Mouse (Mus musculus) kidney, postnatal 36 days (tissue): ENCODE results near the gene Cdk6.

ENCODE experiments used
- DNase-seq, 2 experiments: peaks; one replicate each; pipeline ENCODE4 v3.0.0; 2021 to 2022; ENCODE audit warnings: mixed read lengths in 2 of 2

Cdk6 gene

GRCm38 (mm10) chr5:3488146-3488774 is 147.0 kb downstream of the Cdk6 start:
- DNase-seq, result no peak

DNA sequence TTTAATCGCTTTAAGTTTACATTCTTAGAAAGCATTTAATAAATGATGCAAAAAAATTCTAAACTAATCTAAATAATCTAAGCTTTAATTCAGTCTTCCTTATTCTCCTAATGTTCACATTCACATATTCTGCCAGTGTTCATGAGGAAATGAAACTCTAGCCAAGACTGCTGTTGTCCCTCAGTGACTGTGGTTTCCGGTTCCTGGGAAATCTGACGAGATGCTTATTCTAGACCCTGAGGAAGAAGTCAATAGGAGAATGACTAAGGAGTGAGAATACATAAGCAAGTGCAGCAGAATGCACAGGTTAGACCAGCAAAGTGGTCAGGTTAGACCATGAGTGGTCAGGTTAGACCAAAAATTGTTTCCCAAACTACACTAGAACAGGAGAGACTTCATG is 149.1 kb downstream of the Cdk6 start:
- no peak for DNase-seq

DNA sequence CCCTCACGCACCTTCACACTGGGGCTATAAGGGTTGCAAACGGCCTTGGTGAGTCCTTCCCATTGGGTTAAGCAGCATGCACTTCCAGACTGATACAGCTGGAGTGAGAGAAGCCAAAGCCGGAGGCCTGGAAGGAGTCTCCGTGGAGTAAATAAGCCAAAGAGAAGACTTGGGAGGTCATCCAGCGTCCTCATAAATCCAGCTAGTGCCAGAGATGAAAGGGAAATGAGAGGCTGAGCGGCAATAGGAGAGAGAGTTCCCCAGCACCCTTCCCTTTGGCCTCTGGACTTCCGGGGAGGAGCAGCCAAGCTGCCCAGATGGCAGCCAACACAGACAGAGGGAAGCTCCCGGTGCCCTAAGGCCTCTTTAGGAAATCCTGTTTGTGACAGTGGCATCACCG is 149.8 kb downstream of the Cdk6 start:
- DNase-seq, result peak; percentile 81 to 83

GRCm38 (mm10) chr5:3491883-3492282 is 150.6 kb downstream of the Cdk6 start:
- DNase-seq, result no peak

DNA sequence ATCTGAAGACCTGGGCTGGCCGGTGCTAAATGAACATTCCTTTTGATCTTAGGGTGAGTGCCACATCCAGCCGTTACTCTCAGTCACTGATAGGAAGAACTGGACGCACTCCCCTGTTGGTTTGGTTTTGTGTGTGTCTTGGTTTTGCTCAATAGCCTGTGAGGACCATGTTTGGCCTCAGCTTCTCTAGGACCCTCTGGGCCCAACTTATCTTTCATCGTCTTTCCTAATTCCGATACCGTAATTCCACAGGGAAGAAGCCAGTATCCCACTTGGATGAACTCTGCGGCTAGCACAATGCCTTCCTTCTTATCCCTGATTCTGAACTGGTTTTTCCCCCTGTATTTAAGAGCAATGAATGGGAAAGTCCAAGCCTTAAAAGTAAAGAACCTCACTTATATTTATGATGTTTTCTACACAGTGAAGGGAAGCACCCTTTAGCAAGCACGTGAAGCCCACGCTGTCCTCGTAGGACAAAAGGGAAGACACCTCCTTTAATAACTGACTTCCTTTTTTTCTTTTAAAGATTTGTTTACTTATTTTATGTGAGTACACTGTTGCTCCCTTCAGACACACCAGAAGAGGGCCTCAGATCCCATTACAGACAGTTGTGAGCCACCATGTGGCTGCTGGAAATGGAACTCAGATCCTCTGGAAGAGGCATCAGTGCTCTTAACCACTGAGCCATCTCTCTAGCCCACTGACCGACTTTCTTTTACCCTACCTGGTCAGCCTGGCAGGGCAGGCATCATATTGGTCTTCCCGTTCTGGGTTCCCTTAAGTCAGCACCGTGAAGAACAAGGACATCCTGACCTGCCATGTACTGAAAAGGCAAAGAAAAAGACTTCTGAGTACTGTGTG is 151.7 kb downstream of the Cdk6 start:
- DNase-seq, result no peak

- no peak for DNase-seq
Measured at GRCm38 (mm10) chr5:3493968-3494367, 152.7 kb downstream of the Cdk6 start.

GRCm38 (mm10) chr5:3494452-3495187 is 153.3 kb downstream of the Cdk6 start:
- no peak for DNase-seq

DNA sequence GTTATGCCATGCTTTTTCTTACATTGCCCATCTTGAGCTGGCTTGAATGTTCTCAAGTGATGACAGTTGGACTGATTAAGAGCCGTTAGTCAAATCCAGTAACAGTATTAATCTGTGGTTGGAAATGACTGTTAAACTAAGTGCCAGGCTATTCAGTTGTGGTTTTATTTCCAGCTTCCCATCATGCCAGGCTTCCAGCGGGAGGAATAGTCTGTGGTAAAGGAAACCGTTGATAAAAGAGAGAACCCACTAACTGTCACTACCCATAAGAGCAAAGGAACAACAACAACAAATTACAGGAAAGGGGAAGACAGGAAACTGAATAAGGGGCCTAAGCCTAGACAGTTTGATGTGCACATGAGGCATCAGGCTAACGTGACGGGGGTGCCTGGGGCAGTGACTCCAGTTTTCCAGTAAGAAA is 156.2 kb downstream of the Cdk6 start:
- DNase-seq, result no peak

- DNase-seq, result no peak
Measured at GRCm38 (mm10) chr5:3500298-3500697, 159.0 kb downstream of the Cdk6 start.

GRCm38 (mm10) chr5:3500957-3501563 is 159.8 kb downstream of the Cdk6 start:
- DNase-seq, result no peak

DNA sequence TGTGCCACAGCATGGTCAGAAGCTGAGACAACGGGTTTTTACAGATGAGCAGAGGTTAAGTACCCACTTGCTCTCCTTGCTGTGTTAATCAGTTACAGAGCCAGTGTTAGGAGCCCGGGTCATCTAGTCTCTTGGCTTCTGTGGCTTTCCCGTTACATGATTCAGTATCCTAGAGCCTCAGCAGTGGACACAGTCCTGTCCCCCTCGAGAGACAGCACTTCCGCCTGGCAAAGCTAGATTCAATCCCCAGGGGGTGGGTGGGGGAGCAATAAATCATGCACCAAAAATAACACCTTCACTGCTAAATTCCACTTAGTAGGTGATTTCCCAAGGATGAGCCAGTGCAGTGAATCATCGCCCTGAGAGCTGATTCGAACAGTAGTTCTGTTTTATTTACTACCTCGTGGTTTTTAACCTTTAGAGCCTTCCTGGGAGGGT is 160.3 kb downstream of the Cdk6 start:
- DNase-seq, result peak; percentile 79 to 88

GRCm38 (mm10) chr5:3502610-3503350 is 161.5 kb downstream of the Cdk6 start:
- DNase-seq, result peak; percentile 72 to 84

- DNase-seq, result peak in 1 of 2 experiments; percentile 5
Measured at GRCm38 (mm10) chr5:3503373-3503772, 162.1 kb downstream of the Cdk6 start.

DNA sequence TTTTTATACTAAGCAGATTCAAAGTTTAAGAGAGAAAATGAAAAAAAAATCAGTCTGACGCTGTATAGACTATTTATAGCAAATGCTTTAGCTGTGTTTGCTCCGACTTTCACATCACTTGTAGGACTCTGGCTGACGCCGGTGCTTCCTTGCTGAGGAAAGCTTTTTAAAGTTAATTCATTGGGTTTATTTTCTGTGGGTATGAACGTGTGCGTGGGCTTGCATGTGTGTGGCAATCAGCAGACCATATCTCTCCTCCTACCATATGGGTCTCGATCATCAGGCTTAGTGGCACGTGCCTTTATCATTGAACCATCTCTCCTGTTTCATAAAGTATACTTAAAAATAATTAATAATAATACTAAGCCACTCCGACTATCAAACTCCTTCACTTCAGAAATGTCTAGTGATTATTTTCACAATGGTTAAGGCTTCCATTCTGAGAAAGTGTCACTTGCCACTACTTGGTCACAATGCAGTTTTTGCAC is 162.6 kb downstream of the Cdk6 start:
- no peak for DNase-seq

DNA sequence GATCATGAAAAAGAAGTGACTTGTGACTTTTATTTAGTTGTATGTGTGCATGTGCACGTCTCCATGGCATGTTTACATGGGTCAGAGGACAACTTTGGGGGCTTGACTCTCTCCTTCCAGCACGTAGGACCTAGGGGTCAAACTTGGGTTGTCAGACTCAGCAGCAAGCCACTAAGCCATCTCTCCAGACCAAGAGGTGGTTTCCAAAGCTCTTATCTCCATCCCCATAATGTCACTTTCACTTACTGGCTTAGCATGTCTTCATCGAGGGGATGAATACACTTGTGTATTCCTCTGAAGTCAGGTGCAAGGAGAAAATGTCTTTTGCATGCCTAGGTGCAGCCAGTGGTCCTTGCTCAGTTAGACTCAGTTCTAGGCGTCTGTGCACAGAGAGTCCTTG is 163.2 kb downstream of the Cdk6 start:
- no peak for DNase-seq

- no peak for DNase-seq
Measured at GRCm38 (mm10) chr5:3505553-3505952, 164.3 kb downstream of the Cdk6 start.

DNA sequence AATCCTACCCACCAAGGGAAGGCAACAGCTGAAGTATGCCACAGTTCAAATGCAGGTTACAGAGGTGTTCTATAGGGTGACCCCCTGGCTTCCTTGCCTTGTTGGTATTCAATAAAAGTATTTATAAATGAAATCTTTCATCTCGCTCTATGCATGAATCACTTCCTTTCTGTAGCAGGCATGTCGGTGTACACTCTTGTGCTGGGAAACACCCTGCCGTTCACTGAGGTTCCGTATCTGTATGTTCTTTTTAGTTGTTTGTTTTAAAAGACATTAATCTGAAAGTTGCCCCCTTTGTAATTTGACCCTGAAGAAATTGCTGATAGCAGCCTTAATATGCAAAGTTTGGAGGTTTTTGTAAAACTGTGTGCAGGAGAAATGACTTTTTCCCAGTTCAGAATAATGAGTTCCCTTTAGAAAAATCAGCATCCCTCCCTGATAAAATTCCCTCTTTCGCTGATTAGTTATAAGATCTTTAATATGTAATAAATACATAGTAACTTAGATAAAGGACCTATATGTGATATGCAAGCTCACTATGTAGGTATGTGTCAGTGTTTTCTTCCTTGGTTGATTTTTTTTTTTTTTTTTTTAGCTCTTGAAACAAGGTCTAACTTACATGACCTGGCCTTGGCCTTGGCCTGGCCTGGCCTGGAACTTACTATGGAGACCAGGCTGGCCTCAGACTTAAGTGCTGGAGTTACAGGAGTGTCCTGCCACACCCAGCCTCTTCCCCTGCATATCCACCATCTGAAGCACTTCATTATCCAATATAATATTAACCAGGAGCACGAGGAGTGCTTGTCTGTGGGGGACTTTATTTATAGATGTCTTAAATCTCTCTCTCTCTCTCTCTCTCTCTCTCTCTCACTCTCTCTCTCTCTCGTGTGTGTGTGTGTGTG is 167.4 kb downstream of the Cdk6 start:
- no peak for DNase-seq

- no peak for DNase-seq
Measured at GRCm38 (mm10) chr5:3509503-3509902, 168.2 kb downstream of the Cdk6 start.

- DNase-seq, result no peak
Measured at GRCm38 (mm10) chr5:3511097-3511795, 170.0 kb downstream of the Cdk6 start.

GRCm38 (mm10) chr5:3512584-3512983 is 171.3 kb downstream of the Cdk6 start:
- peak in 1 of 2 experiments; percentile 19 for DNase-seq
